Mouse (Mus musculus) ES-Bruce4 (cell line): ENCODE measurements around the gene Gm10392. TPM values are rescaled to one million over a fixed set of nuclear protein-coding genes. Genes with fewer than 3 reads are reported as not detected.
A peak's percentile ranks its signal among the peaks of the same experiment; 100 is the strongest.

Source experiments
- H3K27ac ChIP-seq: 2 replicates; pipeline ENCODE4 v1.5.1; 2012; ENCODE audit warnings: low read length, inconsistent platforms; ENCODE audit not compliant: insufficient read depth
- H3K27me3 ChIP-seq: 2 replicates; pipeline ENCODE4 v1.6.1; 2012; ENCODE audit warnings: mild to moderate bottlenecking, low read length, inconsistent platforms; ENCODE audit not compliant: control insufficient read depth, poor library complexity, insufficient read depth, severe bottlenecking
- H3K36me3 ChIP-seq: 2 replicates; pipeline ENCODE4 v1.6.1; 2012; ENCODE audit warnings: inconsistent platforms, mild to moderate bottlenecking, low read length, moderate library complexity; ENCODE audit not compliant: control insufficient read depth, poor library complexity, insufficient read depth, severe bottlenecking
- H3K4me1 ChIP-seq: one replicate; pipeline ENCODE4 v1.8.1; 2011; ENCODE audit warnings: low read length; ENCODE audit not compliant: control insufficient read depth, insufficient read depth
- H3K4me3 ChIP-seq: 2 replicates; pipeline ENCODE4 v1.5.1; 2011; ENCODE audit warnings: low read depth, mild to moderate bottlenecking, low read length
- H3K9ac ChIP-seq: 2 replicates; pipeline ENCODE4 v1.6.1; 2012; ENCODE audit warnings: low read depth, mild to moderate bottlenecking, inconsistent platforms; ENCODE audit not compliant: poor library complexity, severe bottlenecking
- H3K9me3 ChIP-seq: replicated peaks from 2 replicates; pipeline ENCODE4 v1.6.1; 2012; ENCODE audit warnings: mild to moderate bottlenecking, low read length, inconsistent platforms; ENCODE audit not compliant: control insufficient read depth, poor library complexity, insufficient read depth, severe bottlenecking
- CTCF ChIP-seq: IDR thresholded peaks from one replicate; pipeline ENCODE4 v1.8.1; 2011; ENCODE audit warnings: low read depth, low read length
- EP300 ChIP-seq: IDR thresholded peaks from 2 replicates; pipeline ENCODE4 v1.6.1; 2011; ENCODE audit warnings: low read depth, low read length; ENCODE audit not compliant: insufficient read depth
- POLR2A ChIP-seq: IDR thresholded peaks from one replicate; pipeline ENCODE4 v1.8.1; 2011; ENCODE audit warnings: low read length; ENCODE audit not compliant: insufficient read depth
- polyA plus RNA-seq: library from polyadenylated mRNA; stranded (reverse); fragments of >200 nt; gene quantifications from 2 replicates; pipeline ENCODE4 v1.2.4, GENCODE M21; 2011; ENCODE audit warnings: low read depth; ENCODE audit not compliant: missing spikeins, insufficient read depth, insufficient read length

The Gm10392 gene
- polyA plus RNA-seq, 1 experiment = not detected

DNA sequence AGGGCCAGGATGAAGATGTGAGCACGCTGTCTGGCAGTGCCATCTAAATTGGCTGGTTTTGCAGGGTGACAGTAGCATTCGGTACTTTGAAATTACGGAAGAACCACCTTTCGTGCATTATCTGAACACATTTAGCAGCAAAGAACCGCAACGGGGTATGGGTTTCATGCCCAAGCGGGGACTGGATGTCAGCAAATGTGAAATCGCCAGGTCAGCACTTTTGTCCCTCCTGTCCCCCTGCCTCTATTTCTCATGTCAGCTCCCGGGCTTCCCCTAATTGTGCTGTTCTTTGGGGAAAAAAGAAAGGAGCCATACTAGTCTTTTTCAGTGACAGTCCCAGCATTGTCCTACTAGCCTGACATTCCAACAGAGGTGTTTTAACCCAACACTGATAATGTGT lies 50.6 kb downstream of the Gm10392 start:
- Histone ChIP-seq H3K4me1 (no peaks in the 10 kb centered on the region), H3K27ac (no peak overlapping the region), H3K36me3 (no peaks in the 10 kb centered on the region), H3K27me3 (no peaks in the 10 kb centered on the region), H3K9ac (no peak overlapping the region), H3K4me3 (no peak overlapping the region), H3K9me3 (no peaks in the 10 kb centered on the region)
- TF ChIP-seq POLR2A = no peak
- no peak for TF ChIP-seq CTCF
- TF ChIP-seq EP300 = no peak

DNA sequence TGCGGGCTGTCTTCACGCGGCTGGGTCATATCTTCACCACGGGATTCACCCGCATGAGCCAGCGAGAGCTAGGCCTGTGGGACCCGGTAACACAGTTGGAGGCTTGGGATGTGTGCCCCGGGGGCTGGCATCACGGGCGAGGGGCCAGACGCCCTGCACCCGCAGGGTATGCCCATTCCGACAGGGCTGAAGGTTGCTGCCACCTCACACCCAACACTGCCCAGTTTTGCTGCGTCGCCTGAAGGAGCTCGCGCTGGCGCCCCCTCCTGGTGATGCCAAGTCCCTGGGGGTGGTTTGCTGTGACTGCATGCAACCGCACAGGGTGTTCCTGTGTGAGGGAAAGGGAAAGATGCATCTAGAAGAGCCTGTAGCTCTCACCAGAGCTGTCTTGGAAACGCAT lies 51.2 kb downstream of the Gm10392 start:
- Histone ChIP-seq H3K27me3 (0 out of 2 replicates have a peak, but pooled peaks cover 3% of the 10 kb centered on the region), H3K36me3 (no peaks in the 10 kb centered on the region), H3K4me3 (peak overlapping the region; percentile 32), H3K4me1 (no peaks in the 10 kb centered on the region), H3K9me3 (no peaks in the 10 kb centered on the region), H3K9ac (peak overlapping the region; percentile 24), H3K27ac (no peak overlapping the region)
- TF ChIP-seq CTCF = peak; percentile 88
- TF ChIP-seq POLR2A = no peak

DNA sequence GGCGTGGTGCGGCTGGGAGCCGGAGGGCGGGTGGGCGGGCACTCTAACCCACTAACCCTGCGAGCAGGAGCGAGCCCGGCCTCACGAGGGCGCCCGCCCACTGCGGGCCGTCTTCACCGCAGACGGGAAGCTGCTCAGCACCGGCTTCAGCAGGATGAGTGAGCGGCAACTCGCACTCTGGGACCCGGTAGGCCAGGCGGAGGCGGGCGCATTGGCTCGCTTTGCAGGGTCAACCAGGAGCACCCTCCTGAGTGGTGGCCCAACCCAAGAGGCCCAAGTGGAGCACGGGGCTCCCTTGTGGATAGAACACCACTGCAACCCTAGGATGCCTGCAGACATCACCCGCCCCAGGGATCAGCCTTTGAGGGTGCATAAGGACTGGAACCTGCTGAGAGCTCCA lies 51.8 kb downstream of the Gm10392 start:
- H3K27ac ChIP-seq = no peak overlapping the region
- H3K4me3 ChIP-seq = peak overlapping the region; percentile 32
- no peaks in the 10 kb centered on the region for H3K36me3 ChIP-seq
- peak overlapping the region; percentile 24 for H3K9ac ChIP-seq
- H3K27me3 ChIP-seq = peaks cover 5% of the 10 kb centered on the region; the same call in 1 of the 2 replicates
- TF ChIP-seq POLR2A (no peak), CTCF (peak; percentile 53)
- no peaks in the 10 kb centered on the region for H3K4me1 ChIP-seq
- H3K9me3 ChIP-seq = no peaks in the 10 kb centered on the region

Other genes starting within 250 kb of the Gm10392 start
- 1.8 and 2.1 TPM in 2 replicates for gene Coro6, start 56.8 kb downstream of the Gm10392 start, polyA plus RNA-seq
- gene Ankrd13b, start 29.5 kb downstream of the Gm10392 start, polyA plus RNA-seq = 3.6 and 4.0 TPM in 2 replicates
- gene Git1, start 25.6 kb downstream of the Gm10392 start, polyA plus RNA-seq = 56.5 and 63.6 TPM in 2 replicates
- not detected in 2 replicates for gene Abhd15, start 4.1 kb downstream of the Gm10392 start, polyA plus RNA-seq
- gene Trp53i13, start 3.2 kb downstream of the Gm10392 start, polyA plus RNA-seq = 8.2 and 11.3 TPM in 2 replicates
- gene Taok1, start 88.6 kb upstream of the Gm10392 start, polyA plus RNA-seq = 48.1 and 50.5 TPM in 2 replicates
- 133 and 139 TPM in 2 replicates for gene Nufip2, start 167.0 kb upstream of the Gm10392 start, polyA plus RNA-seq
- not detected in 2 replicates for gene Cryba1, start 206.1 kb upstream of the Gm10392 start, polyA plus RNA-seq
- 59.6 and 62.7 TPM in 2 replicates for gene Myo18a, start 244.0 kb upstream of the Gm10392 start, polyA plus RNA-seq